Mouse (Mus musculus): ENCODE measurements around the gene Atxn7l3.

Atxn7l3 gene

GRCm38 (mm10) chr11:102263211-102263610 lies 33.2 kb downstream of the Atxn7l3 start:
- no peak for DNase-seq (ENCODE audit: low read depth, low spot score)

GRCm38 (mm10) chr11:102258521-102258920 lies 37.9 kb downstream of the Atxn7l3 start:
- DNase-seq (ENCODE audit: low read depth, low spot score): no peak

- no peak for DNase-seq (ENCODE audit: low read depth, low spot score)
Observed at GRCm38 (mm10) chr11:102258095-102258494, 38.3 kb downstream of the Atxn7l3 start.

- peak; percentile 26 for DNase-seq (ENCODE audit: low read depth, low spot score)
Observed at GRCm38 (mm10) chr11:102257514-102257913, 38.9 kb downstream of the Atxn7l3 start.

- DNase-seq (ENCODE audit: low read depth, low spot score): peak; percentile 64
Observed at GRCm38 (mm10) chr11:102249351-102250090, 46.9 kb downstream of the Atxn7l3 start.

- peak; percentile 98 for DNase-seq (ENCODE audit: low read depth, low spot score)
Observed at GRCm38 (mm10) chr11:102248630-102249230, 47.7 kb downstream of the Atxn7l3 start, which contains the start of gene BC030867. Gene BC030867 (plus strand): TSS chr11:102248882.

GRCm38 (mm10) chr11:102246871-102247270 lies 49.6 kb downstream of the Atxn7l3 start:
- no peak for DNase-seq (ENCODE audit: low read depth, low spot score)

GRCm38 (mm10) chr11:102246273-102246635 lies 50.2 kb downstream of the Atxn7l3 start:
- no peak for DNase-seq (ENCODE audit: low read depth, low spot score)

GRCm38 (mm10) chr11:102245581-102246272 lies 50.7 kb downstream of the Atxn7l3 start:
- no peak for DNase-seq (ENCODE audit: low read depth, low spot score)

GRCm38 (mm10) chr11:102244926-102245449 lies 51.4 kb downstream of the Atxn7l3 start:
- DNase-seq (ENCODE audit: low read depth, low spot score): peak; percentile 96

GRCm38 (mm10) chr11:102241874-102242273 lies 54.6 kb downstream of the Atxn7l3 start:
- no peak for DNase-seq (ENCODE audit: low read depth, low spot score)

GRCm38 (mm10) chr11:102241246-102241645 lies 55.2 kb downstream of the Atxn7l3 start:
- DNase-seq (ENCODE audit: low read depth, low spot score): no peak

GRCm38 (mm10) chr11:102240636-102241035 lies 55.8 kb downstream of the Atxn7l3 start:
- no peak for DNase-seq (ENCODE audit: low read depth, low spot score)

Measured in 3T3-L1 (cell line).